Mouse (Mus musculus): ENCODE results near the gene Wdr43. TPM values are rescaled to one million over a fixed set of nuclear protein-coding genes. Genes with fewer than 3 reads are reported as not detected.

Gene Wdr43
- polyA plus RNA-seq, 1 experiment: 5.0 TPM

GRCm38 (mm10) chr17:71662751-71663250, 47.1 kb downstream of the Wdr43 start:
- Histone ChIP-seq H3K27me3 (replicated peaks; ENCODE audit: control insufficient read depth, insufficient read depth, low read length) (no peaks in the 10 kb centered on the region), H3K4me1 (ENCODE audit: control insufficient read depth, insufficient read depth, low read length) (no peaks in the 10 kb centered on the region), H3K4me3 (ENCODE audit: insufficient read depth, low read depth, low read length) (peak overlapping the region; percentile 45), H3K36me3 (ENCODE audit: control insufficient read depth, insufficient read depth, low read length) (peaks cover 1% of the 10 kb centered on the region; the same call in 1 of the 2 replicates), H3K27ac (ENCODE audit: insufficient read depth, low read depth, low read length) (no peak overlapping the region)
- 9% methylated on average over 21 of the region's 21 CpGs for WGBS
- DNase-seq: peak; percentile 70
- TF ChIP-seq CTCF (conservative IDR thresholded peaks at IDR 0.05; ENCODE audit: insufficient read depth, insufficient read length, low read depth, low read length): peak; percentile 86
- no peak for TF ChIP-seq POLR2A (IDR thresholded peaks at IDR 0.05; ENCODE audit: low read depth, low read length)

- TF ChIP-seq CTCF (conservative IDR thresholded peaks at IDR 0.05; ENCODE audit: insufficient read depth, insufficient read length, low read depth, low read length): no peak
- TF ChIP-seq POLR2A (IDR thresholded peaks at IDR 0.05; ENCODE audit: low read depth, low read length): no peak
- Histone ChIP-seq H3K4me3 (ENCODE audit: insufficient read depth, low read depth, low read length) (no peak overlapping the region), H3K4me1 (ENCODE audit: control insufficient read depth, insufficient read depth, low read length) (no peaks in the 10 kb centered on the region), H3K27me3 (replicated peaks; ENCODE audit: control insufficient read depth, insufficient read depth, low read length) (no peaks in the 10 kb centered on the region), H3K27ac (ENCODE audit: insufficient read depth, low read depth, low read length) (no peak overlapping the region), H3K36me3 (ENCODE audit: control insufficient read depth, insufficient read depth, low read length) (no peaks in the 10 kb centered on the region)
- no peak for DNase-seq
- 83% methylated on average over 6 of the region's 6 CpGs for WGBS
Measured at GRCm38 (mm10) chr17:71663491-71663890, 47.8 kb downstream of the Wdr43 start.

- DNase-seq: no peak
- Histone ChIP-seq H3K36me3 (ENCODE audit: control insufficient read depth, insufficient read depth, low read length) (no peaks in the 10 kb centered on the region), H3K4me1 (ENCODE audit: control insufficient read depth, insufficient read depth, low read length) (no peaks in the 10 kb centered on the region), H3K27me3 (replicated peaks; ENCODE audit: control insufficient read depth, insufficient read depth, low read length) (no peaks in the 10 kb centered on the region), H3K4me3 (ENCODE audit: insufficient read depth, low read depth, low read length) (no peak overlapping the region), H3K27ac (ENCODE audit: insufficient read depth, low read depth, low read length) (no peak overlapping the region)
- TF ChIP-seq CTCF (conservative IDR thresholded peaks at IDR 0.05; ENCODE audit: insufficient read depth, insufficient read length, low read depth, low read length): no peak
- TF ChIP-seq POLR2A (IDR thresholded peaks at IDR 0.05; ENCODE audit: low read depth, low read length): no peak
- 71% methylated on average over 1 of the region's 1 CpGs for WGBS
Measured at GRCm38 (mm10) chr17:71664172-71664571, 48.5 kb downstream of the Wdr43 start.

DNA sequence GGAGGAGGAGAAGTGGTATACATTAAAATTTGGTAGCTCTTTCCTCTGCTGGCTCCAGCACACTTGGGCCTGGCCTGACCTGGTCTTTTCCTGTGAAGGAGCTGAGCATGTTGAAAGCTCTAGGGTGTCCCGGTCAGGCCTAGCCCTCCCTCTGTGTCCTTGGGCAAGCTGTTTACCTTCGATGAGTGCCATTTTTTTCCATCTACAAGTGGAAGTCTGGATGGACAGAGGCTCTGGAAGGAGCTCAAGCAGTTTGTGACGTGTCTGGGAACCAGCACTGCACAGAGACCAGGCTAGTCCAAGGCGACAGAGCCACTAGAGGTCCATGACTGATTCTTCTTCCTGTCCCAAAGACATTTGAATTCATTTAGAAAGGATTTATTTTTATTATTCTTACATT, 49.5 kb downstream of the Wdr43 start:
- Histone ChIP-seq H3K36me3 (ENCODE audit: control insufficient read depth, insufficient read depth, low read length) (no peaks in the 10 kb centered on the region), H3K4me1 (ENCODE audit: control insufficient read depth, insufficient read depth, low read length) (no peaks in the 10 kb centered on the region), H3K4me3 (ENCODE audit: insufficient read depth, low read depth, low read length) (no peak overlapping the region), H3K27ac (ENCODE audit: insufficient read depth, low read depth, low read length) (no peak overlapping the region), H3K27me3 (replicated peaks; ENCODE audit: control insufficient read depth, insufficient read depth, low read length) (no peaks in the 10 kb centered on the region)
- no peak for DNase-seq
- TF ChIP-seq CTCF (conservative IDR thresholded peaks at IDR 0.05; ENCODE audit: insufficient read depth, insufficient read length, low read depth, low read length): no peak
- TF ChIP-seq POLR2A (IDR thresholded peaks at IDR 0.05; ENCODE audit: low read depth, low read length): no peak
- WGBS: 90% methylated on average over 4 of the region's 4 CpGs

DNA sequence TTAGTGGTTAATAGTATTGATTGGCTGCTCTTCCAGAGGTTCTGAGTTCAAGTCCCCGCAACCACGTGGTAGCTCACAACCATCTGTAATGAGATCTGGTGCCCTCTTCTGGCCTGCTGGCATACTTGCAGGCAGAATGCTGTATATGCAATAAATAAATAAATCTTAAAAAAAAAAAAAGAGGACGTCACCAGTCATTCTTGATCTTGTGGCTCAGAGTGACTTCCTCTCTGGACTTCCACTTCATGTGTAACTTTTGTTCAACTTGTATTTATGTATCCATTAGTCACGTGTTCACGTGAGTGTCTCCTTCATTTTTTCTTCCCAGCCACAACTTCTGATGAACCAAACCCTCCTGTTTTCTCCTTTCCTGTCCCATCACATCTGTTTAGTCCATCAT, 53.8 kb downstream of the Wdr43 start:
- no peaks in the 10 kb centered on the region for H3K36me3 ChIP-seq (ENCODE audit: control insufficient read depth, insufficient read depth, low read length)
- no peak overlapping the region for H3K4me3 ChIP-seq (ENCODE audit: insufficient read depth, low read depth, low read length)
- no peak for TF ChIP-seq POLR2A (IDR thresholded peaks at IDR 0.05; ENCODE audit: low read depth, low read length)
- 0 out of 2 replicates have a peak, but pooled peaks have one; percentile 16 for TF ChIP-seq CTCF (conservative IDR thresholded peaks at IDR 0.05; ENCODE audit: insufficient read depth, insufficient read length, low read depth, low read length)
- WGBS: 79% methylated on average over 5 of the region's 5 CpGs
- no peaks in the 10 kb centered on the region for H3K4me1 ChIP-seq (ENCODE audit: control insufficient read depth, insufficient read depth, low read length)
- no peak for DNase-seq
- no peaks in the 10 kb centered on the region for H3K27me3 ChIP-seq (replicated peaks; ENCODE audit: control insufficient read depth, insufficient read depth, low read length)
- no peak overlapping the region for H3K27ac ChIP-seq (ENCODE audit: insufficient read depth, low read depth, low read length)

- DNase-seq: peak; percentile 27
- no peaks in the 10 kb centered on the region for H3K27me3 ChIP-seq (replicated peaks; ENCODE audit: control insufficient read depth, insufficient read depth, low read length)
- no peak overlapping the region for H3K27ac ChIP-seq (ENCODE audit: insufficient read depth, low read depth, low read length)
- TF ChIP-seq POLR2A (IDR thresholded peaks at IDR 0.05; ENCODE audit: low read depth, low read length) (no peak), CTCF (conservative IDR thresholded peaks at IDR 0.05; ENCODE audit: insufficient read depth, insufficient read length, low read depth, low read length) (peak; percentile 45)
- H3K4me3 ChIP-seq (ENCODE audit: insufficient read depth, low read depth, low read length): no peak overlapping the region
- WGBS: 72% methylated on average over 17 of the region's 17 CpGs
- no peaks in the 10 kb centered on the region for H3K36me3 ChIP-seq (ENCODE audit: control insufficient read depth, insufficient read depth, low read length)
- H3K4me1 ChIP-seq (ENCODE audit: control insufficient read depth, insufficient read depth, low read length): no peaks in the 10 kb centered on the region
Measured at GRCm38 (mm10) chr17:71671840-71672546, 56.3 kb downstream of the Wdr43 start.

GRCm38 (mm10) chr17:71673092-71673491, 57.4 kb downstream of the Wdr43 start, which contains the start of gene Togaram2:
Gene Togaram2 (plus strand): TSS chr17:71673261.
- Histone ChIP-seq H3K4me1 (ENCODE audit: control insufficient read depth, insufficient read depth, low read length) (no peaks in the 10 kb centered on the region), H3K27ac (ENCODE audit: insufficient read depth, low read depth, low read length) (no peak within 1 kb of the TSS), H3K27me3 (replicated peaks; ENCODE audit: control insufficient read depth, insufficient read depth, low read length) (no peaks in the 10 kb centered on the region), H3K4me3 (ENCODE audit: insufficient read depth, low read depth, low read length) (no peak within 1 kb of the TSS), H3K36me3 (ENCODE audit: control insufficient read depth, insufficient read depth, low read length) (no peaks in the 10 kb centered on the region)
- no peak for TF ChIP-seq POLR2A (IDR thresholded peaks at IDR 0.05; ENCODE audit: low read depth, low read length)
- no peak for TF ChIP-seq CTCF (conservative IDR thresholded peaks at IDR 0.05; ENCODE audit: insufficient read depth, insufficient read length, low read depth, low read length)
- 55% methylated on average over 9 of the region's 9 CpGs for WGBS
- no peak for DNase-seq
